Mouse (Mus musculus): Measurements from ENCODE around the gene Gsdma2. TPM values are rescaled to one million over a fixed set of nuclear protein-coding genes. Genes with fewer than 3 reads are reported as not detected.
"Not testable (repeated sequence)": the region's sequence is repeated elsewhere in the genome, so short reads cannot be mapped to it uniquely, and the experiment has no call there.

The Gsdma2 gene
- polyA plus RNA-seq, 1 experiment from 2014 or later, result 0.24 TPM

- Histone ChIP-seq H3K27ac (replicated peaks) (no peak overlapping the region), H3K9me3 (no peaks in the 10 kb centered on the region), H3K4me1 (replicated peaks) (no peaks in the 10 kb centered on the region), H3K4me3 (no peak overlapping the region), H3K27me3 (peaks cover 34% of the 10 kb centered on the region), H3K4me2 (no peak overlapping the region), H3K36me3 (no peaks in the 10 kb centered on the region), H3K9ac (no peak overlapping the region)
- ATAC-seq (ENCODE audit: low read depth), result no peak
- WGBS, result 82% methylated on average over 3 of the region's 3 CpGs
These were observed 24.8 kb downstream of the Gsdma2 start for GRCm38 (mm10) chr11:98671284-98671815.

- no peak overlapping the region for H3K4me3 ChIP-seq
- H3K9ac ChIP-seq, result no peak overlapping the region
- H3K27me3 ChIP-seq, result peaks cover 30% of the 10 kb centered on the region
- ATAC-seq (ENCODE audit: low read depth), result no peak
- H3K4me2 ChIP-seq, result no peak overlapping the region
- H3K9me3 ChIP-seq, result no peaks in the 10 kb centered on the region
- H3K27ac ChIP-seq (replicated peaks), result no peak overlapping the region
- 70% methylated on average over 5 of the region's 5 CpGs for WGBS
- no peaks in the 10 kb centered on the region for H3K36me3 ChIP-seq
- H3K4me1 ChIP-seq (replicated peaks), result no peaks in the 10 kb centered on the region
These were observed 25.3 kb downstream of the Gsdma2 start for GRCm38 (mm10) chr11:98671857-98672256.

- WGBS, result 85% methylated on average over 5 of the region's 5 CpGs
- no peak overlapping the region for H3K27ac ChIP-seq (replicated peaks)
- H3K4me1 ChIP-seq (replicated peaks), result no peaks in the 10 kb centered on the region
- no peak overlapping the region for H3K4me3 ChIP-seq
- H3K4me2 ChIP-seq, result no peak overlapping the region
- H3K36me3 ChIP-seq, result no peaks in the 10 kb centered on the region
- no peak overlapping the region for H3K9ac ChIP-seq
- ATAC-seq (ENCODE audit: low read depth), result no peak
- H3K27me3 ChIP-seq, result peaks cover 24% of the 10 kb centered on the region; the same call in 1 of the 2 replicates
- H3K9me3 ChIP-seq, result no peaks in the 10 kb centered on the region
These were observed 25.9 kb downstream of the Gsdma2 start for GRCm38 (mm10) chr11:98672482-98672881.

GRCm38 (mm10) chr11:98673136-98673535 lies 26.6 kb downstream of the Gsdma2 start:
- H3K4me1 ChIP-seq (replicated peaks); H3K36me3 ChIP-seq; H3K9ac ChIP-seq; H3K9me3 ChIP-seq; H3K4me3 ChIP-seq; H3K27ac ChIP-seq (replicated peaks): not testable (repeated sequence)
- ATAC-seq (ENCODE audit: low read depth), result 0 out of 2 replicates have a peak, but pooled peaks have one; percentile 15
- WGBS, result 10% methylated on average over 7 of the region's 7 CpGs
- Histone ChIP-seq H3K27me3 (peaks cover 17% of the 10 kb centered on the region; the same call in 1 of the 2 replicates), H3K4me2 (peak overlapping the region; percentile 38)

GRCm38 (mm10) chr11:98675829-98676363 lies 29.3 kb downstream of the Gsdma2 start:
- ATAC-seq (ENCODE audit: low read depth), result no peak
- WGBS, result 49% methylated on average over 7 of the region's 7 CpGs

GRCm38 (mm10) chr11:98680023-98680422 lies 33.5 kb downstream of the Gsdma2 start:
- no peak overlapping the region for H3K4me3 ChIP-seq
- H3K27ac ChIP-seq (replicated peaks), result no peak overlapping the region
- peaks cover 20% of the 10 kb centered on the region for H3K4me1 ChIP-seq (replicated peaks)
- H3K9me3 ChIP-seq, result no peaks in the 10 kb centered on the region
- no peak for ATAC-seq (ENCODE audit: low read depth)
- WGBS, result 93% methylated on average over 1 of the region's 1 CpGs
- no peak overlapping the region for H3K9ac ChIP-seq
- H3K36me3 ChIP-seq, result 0 out of 2 replicates have a peak, but pooled peaks cover 2% of the 10 kb centered on the region
- H3K4me2 ChIP-seq, result no peak overlapping the region
- no peaks in the 10 kb centered on the region for H3K27me3 ChIP-seq

More at GRCm38 (mm10) chr11:98675829-98676363, 29.3 kb downstream of the Gsdma2 start:
- H3K9me3 ChIP-seq, result no peaks in the 10 kb centered on the region
- 0 out of 2 replicates have a peak, but pooled peaks cover 3% of the 10 kb centered on the region for H3K27me3 ChIP-seq
- H3K27ac ChIP-seq (replicated peaks), result no peak overlapping the region
- H3K4me2 ChIP-seq, result no peak overlapping the region
- H3K9ac ChIP-seq, result no peak overlapping the region
- no peaks in the 10 kb centered on the region for H3K36me3 ChIP-seq
- no peaks in the 10 kb centered on the region for H3K4me1 ChIP-seq (replicated peaks)
- H3K4me3 ChIP-seq, result no peak overlapping the region

- H3K9me3 ChIP-seq; H3K4me2 ChIP-seq; H3K27me3 ChIP-seq; ATAC-seq (ENCODE audit: low read depth); H3K27ac ChIP-seq (replicated peaks); H3K9ac ChIP-seq; H3K4me3 ChIP-seq; H3K36me3 ChIP-seq: not testable (repeated sequence)
- WGBS, result 86% methylated on average over 4 of the region's 4 CpGs
- H3K4me1 ChIP-seq (replicated peaks), result peaks cover 20% of the 10 kb centered on the region
These were observed 34.0 kb downstream of the Gsdma2 start for GRCm38 (mm10) chr11:98680595-98680994.

- H3K4me2 ChIP-seq, result no peak overlapping the region; the same call in 1 of the 2 replicates
These were observed 34.6 kb downstream of the Gsdma2 start for GRCm38 (mm10) chr11:98681186-98681585.

GRCm38 (mm10) chr11:98681786-98682745 lies 35.5 kb downstream of the Gsdma2 start, which contains the start of gene Psmd3:
Gene Psmd3 (plus strand): TSS chr11:98682554.
- H3K4me2 ChIP-seq, result peak within 1 kb of the TSS; percentile 80
- H3K27ac ChIP-seq (replicated peaks), result peak within 1 kb of the TSS; percentile 74
- no peaks in the 10 kb centered on the region for H3K9me3 ChIP-seq
- H3K9ac ChIP-seq, result peak within 1 kb of the TSS; percentile 98
- 5% methylated on average over 45 of the region's 45 CpGs for WGBS
- peak; percentile 96 for ATAC-seq (ENCODE audit: low read depth)
- H3K4me3 ChIP-seq, result peak within 1 kb of the TSS; percentile 76
- no peaks in the 10 kb centered on the region for H3K27me3 ChIP-seq
- peaks cover 23% of the 10 kb centered on the region for H3K36me3 ChIP-seq
- H3K4me1 ChIP-seq (replicated peaks), result peaks cover 20% of the 10 kb centered on the region

More at GRCm38 (mm10) chr11:98681186-98681585, 34.6 kb downstream of the Gsdma2 start:
- 81% methylated on average over 4 of the region's 4 CpGs for WGBS
- Histone ChIP-seq H3K4me3 (no peak overlapping the region), H3K9ac (no peak overlapping the region), H3K4me1 (replicated peaks) (peaks cover 20% of the 10 kb centered on the region), H3K27me3 (no peaks in the 10 kb centered on the region), H3K9me3 (no peaks in the 10 kb centered on the region), H3K27ac (replicated peaks) (no peak overlapping the region), H3K36me3 (peaks cover 14% of the 10 kb centered on the region)
- no peak for ATAC-seq (ENCODE audit: low read depth)

GRCm38 (mm10) chr11:98682811-98683210 lies 36.3 kb downstream of the Gsdma2 start:
- no peaks in the 10 kb centered on the region for H3K27me3 ChIP-seq
- peak overlapping the region; percentile 80 for H3K4me2 ChIP-seq
- H3K4me1 ChIP-seq (replicated peaks), result peaks cover 20% of the 10 kb centered on the region
- peak overlapping the region; percentile 98 for H3K9ac ChIP-seq
- no peaks in the 10 kb centered on the region for H3K9me3 ChIP-seq
- ATAC-seq (ENCODE audit: low read depth), result peak; percentile 48
- H3K36me3 ChIP-seq, result peaks cover 30% of the 10 kb centered on the region
- H3K27ac ChIP-seq (replicated peaks), result peak overlapping the region; percentile 73
- 1% methylated on average over 23 of the region's 23 CpGs for WGBS
- H3K4me3 ChIP-seq, result peak overlapping the region; percentile 76

GRCm38 (mm10) chr11:98685642-98686041 lies 39.1 kb downstream of the Gsdma2 start:
- no peak for ATAC-seq (ENCODE audit: low read depth)
- Histone ChIP-seq H3K27ac (replicated peaks) (no peak overlapping the region), H3K4me1 (replicated peaks) (peaks cover 20% of the 10 kb centered on the region), H3K4me3 (no peak overlapping the region), H3K4me2 (no peak overlapping the region), H3K9ac (no peak overlapping the region), H3K27me3 (no peaks in the 10 kb centered on the region), H3K36me3 (peaks cover 54% of the 10 kb centered on the region), H3K9me3 (no peaks in the 10 kb centered on the region)
- WGBS, result 92% methylated on average over 9 of the region's 9 CpGs

GRCm38 (mm10) chr11:98686976-98687375 lies 40.4 kb downstream of the Gsdma2 start:
- Histone ChIP-seq H3K27ac (replicated peaks) (no peak overlapping the region), H3K4me2 (no peak overlapping the region), H3K36me3 (peaks cover 67% of the 10 kb centered on the region), H3K9ac (no peak overlapping the region), H3K9me3 (no peaks in the 10 kb centered on the region), H3K4me1 (replicated peaks) (peaks cover 17% of the 10 kb centered on the region), H3K27me3 (no peaks in the 10 kb centered on the region), H3K4me3 (no peak overlapping the region)
- ATAC-seq (ENCODE audit: low read depth), result no peak
- WGBS, result 88% methylated on average over 4 of the region's 4 CpGs
